Mouse (Mus musculus) kidney, embryonic 15.5 days (tissue): Measurements from ENCODE around the gene Rps18. TPM values are rescaled to one million over a fixed set of nuclear protein-coding genes. Genes with fewer than 3 reads are reported as not detected.
"Not testable (repeated sequence)": the region's sequence is repeated elsewhere in the genome, so short reads cannot be mapped to it uniquely, and the experiment has no call there.

Experiments used
- ATAC-seq: fragments of 200-750 bp; cut with Nextera tagmentation; replicated peaks from 2 replicates; pipeline ENCODE4 v1.8.0; 2017; ENCODE audit warnings: moderate TSS enrichment; ENCODE audit not compliant: low FRiP score
- H3K27ac ChIP-seq: fragments of 300-500 bp; sonication (generic); 2 replicates; pipeline ENCODE4 v1.5.1; 2015; ENCODE audit warnings: mild to moderate bottlenecking, inconsistent platforms
- H3K27me3 ChIP-seq: fragments of 300-500 bp; sonication (generic); 2 replicates; pipeline ENCODE4 v1.6.1; 2015; ENCODE audit warnings: inconsistent platforms
- H3K36me3 ChIP-seq: fragments of 300-500 bp; sonication (generic); 2 replicates; pipeline ENCODE4 v1.6.1; 2015; ENCODE audit warnings: inconsistent platforms
- H3K4me1 ChIP-seq: fragments of 300-500 bp; sonication (generic); 2 replicates; pipeline ENCODE4 v1.6.1; 2015; ENCODE audit warnings: inconsistent platforms
- H3K4me2 ChIP-seq: fragments of 300-500 bp; sonication (generic); 2 replicates; pipeline ENCODE4 v1.6.1; 2015; ENCODE audit warnings: moderate library complexity, mild to moderate bottlenecking, inconsistent platforms
- H3K4me3 ChIP-seq: fragments of 300-500 bp; sonication (generic); replicated peaks from 2 replicates; pipeline ENCODE4 v1.5.1; 2015; ENCODE audit warnings: mild to moderate bottlenecking, inconsistent platforms
- H3K9ac ChIP-seq: fragments of 300-500 bp; sonication (generic); 2 replicates; pipeline ENCODE4 v1.6.1; 2015; ENCODE audit warnings: mild to moderate bottlenecking, inconsistent platforms
- H3K9me3 ChIP-seq: fragments of 300-500 bp; sonication (generic); replicated peaks from 2 replicates; pipeline ENCODE4 v1.6.1; 2016; ENCODE audit warnings: inconsistent platforms
- WGBS: fragments of 180-500 bp; shearing (Covaris S2); methylation state at CpG from one replicate; pipeline ENCODE4 v1.1.7; 2015; ENCODE audit warnings: mixed read lengths; 5-methylcytosine and 5-hydroxymethylcytosine counted together
- polyA plus RNA-seq: library from polyadenylated mRNA; unstranded; fragments of >200 nt; fragmentation: Nextera tagmentation; extraction: Ambion mirVana; gene quantifications from 2 replicates; pipeline ENCODE4 v1.2.1, GENCODE M21; 2015

The Rps18 gene
- polyA plus RNA-seq, 1 experiment from 2014 or later, result 1,731 TPM

- Histone ChIP-seq H3K9me3 (no peaks in the 10 kb centered on the region), H3K36me3 (peaks cover 27% of the 10 kb centered on the region), H3K4me3 (peak overlapping the region; percentile 66), H3K4me1 (peaks cover 40% of the 10 kb centered on the region), H3K9ac (peak overlapping the region; percentile 68), H3K4me2 (peak overlapping the region; percentile 98), H3K27ac (peak overlapping the region; percentile 94), H3K27me3 (no peaks in the 10 kb centered on the region)
- WGBS, result under 1% methylated on average over 44 of the region's 44 CpGs
- ATAC-seq, result peak; percentile 63
These were observed 47.3 kb downstream of the Rps18 start for GRCm38 (mm10) chr17:33908331-33909076.

- not testable (repeated sequence) for H3K27me3 ChIP-seq, H3K9ac ChIP-seq, H3K4me2 ChIP-seq, H3K9me3 ChIP-seq, H3K27ac ChIP-seq, H3K4me3 ChIP-seq, ATAC-seq, H3K36me3 ChIP-seq
- H3K4me1 ChIP-seq, result peaks cover 12% of the 10 kb centered on the region
- WGBS, result 25% methylated on average over 4 of the region's 4 CpGs
These were observed 51.0 kb downstream of the Rps18 start, which contains the start of gene Platr17 for GRCm38 (mm10) chr17:33904835-33905234. Platr17 (plus strand) TSS chr17:33905135.

GRCm38 (mm10) chr17:33903911-33904651 is 51.7 kb downstream of the Rps18 start:
- not testable (repeated sequence) for H3K4me3 ChIP-seq, H3K4me2 ChIP-seq, H3K27ac ChIP-seq, H3K27me3 ChIP-seq, H3K9me3 ChIP-seq, ATAC-seq, H3K9ac ChIP-seq, H3K36me3 ChIP-seq
- peaks cover 12% of the 10 kb centered on the region for H3K4me1 ChIP-seq
- 78% methylated on average over 6 of the region's 6 CpGs for WGBS

DNA sequence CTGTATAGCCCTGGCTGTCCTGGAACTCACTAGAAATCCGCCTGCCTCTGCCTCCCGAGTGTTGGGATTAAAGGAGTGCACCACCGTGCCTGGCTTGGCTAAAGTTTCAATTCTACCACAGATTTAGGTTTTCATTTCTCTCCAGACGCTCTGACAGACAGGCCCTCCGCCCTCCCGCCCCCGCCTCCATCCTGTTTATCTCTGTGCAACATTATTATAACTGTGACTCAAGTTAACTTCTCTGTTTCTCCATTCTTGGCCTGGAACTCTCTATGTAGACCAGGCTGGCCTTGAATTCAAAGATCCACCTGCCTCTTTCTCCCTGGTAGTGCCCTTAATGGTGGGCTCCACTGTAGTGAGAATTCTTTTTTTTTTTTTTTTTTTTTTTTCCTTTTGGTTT is 53.3 kb downstream of the Rps18 start:
- H3K36me3 ChIP-seq, result no peaks in the 10 kb centered on the region
- no peak overlapping the region for H3K4me3 ChIP-seq
- ATAC-seq, result no peak
- H3K27me3 ChIP-seq, result no peaks in the 10 kb centered on the region
- peaks cover 1% of the 10 kb centered on the region; the same call in 1 of the 2 replicates for H3K4me1 ChIP-seq
- no peak overlapping the region for H3K27ac ChIP-seq
- H3K9me3 ChIP-seq, result no peaks in the 10 kb centered on the region
- H3K9ac ChIP-seq, result no peak overlapping the region
- 74% methylated on average over 7 of the region's 7 CpGs for WGBS
- no peak overlapping the region for H3K4me2 ChIP-seq

DNA sequence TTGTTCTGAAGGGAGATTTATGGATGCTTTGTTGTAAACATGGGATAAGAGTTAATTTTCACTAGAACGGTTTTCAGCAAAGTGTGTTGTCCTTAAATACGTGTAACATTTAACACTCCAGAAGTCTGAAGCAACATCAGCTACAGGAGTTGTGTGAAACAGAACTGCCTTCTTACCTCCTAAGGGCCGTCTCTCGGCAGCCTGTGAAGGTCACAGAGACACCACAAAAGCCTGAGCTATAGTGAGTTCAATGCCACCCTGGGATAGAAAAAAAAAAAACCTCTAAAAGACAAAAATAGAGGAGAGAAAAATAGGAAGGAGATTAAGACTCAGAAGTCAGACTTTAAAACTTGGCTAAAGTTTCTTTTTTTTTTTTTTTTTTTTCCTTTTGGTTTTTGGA is 53.7 kb downstream of the Rps18 start:
- 21% methylated on average over 4 of the region's 4 CpGs for WGBS
- Histone ChIP-seq H3K27me3 (no peaks in the 10 kb centered on the region), H3K27ac (no peak overlapping the region), H3K9ac (no peak overlapping the region), H3K9me3 (no peaks in the 10 kb centered on the region), H3K4me2 (no peak overlapping the region), H3K36me3 (no peaks in the 10 kb centered on the region), H3K4me3 (no peak overlapping the region), H3K4me1 (no peaks in the 10 kb centered on the region)
- ATAC-seq, result no peak

Other genes with a start within 250 kb of the Rps18 start
- gene March2, start 237.3 kb downstream of the Rps18 start, polyA plus RNA-seq, result 50.9 and 57.5 TPM in 2 replicates
- 275 and 342 TPM in 2 replicates for gene Rab11b, start 195.5 kb downstream of the Rps18 start, polyA plus RNA-seq
- 21.5 and 27.9 TPM in 2 replicates for gene Angptl4, start 174.2 kb downstream of the Rps18 start, polyA plus RNA-seq
- gene Kank3, start 145.5 kb downstream of the Rps18 start, polyA plus RNA-seq, result 46.5 and 53.4 TPM in 2 replicates
- 1,038 and 1,163 TPM in 2 replicates for gene Rps28, start 131.4 kb downstream of the Rps18 start, polyA plus RNA-seq
- gene Ndufa7, start 131.4 kb downstream of the Rps18 start, polyA plus RNA-seq, result 490 and 495 TPM in 2 replicates
- gene Cd320, start 112.9 kb downstream of the Rps18 start, polyA plus RNA-seq, result 97.9 and 102 TPM in 2 replicates
- not detected in 2 replicates for gene Gm7029, start 82.2 kb downstream of the Rps18 start, polyA plus RNA-seq
- gene Kifc1, start 65.3 kb downstream of the Rps18 start, polyA plus RNA-seq, result 8.2 and 9.1 TPM in 2 replicates
- 0.19 TPM in 1 of 2 replicates, not detected in the other for gene Platr17, start 50.9 kb downstream of the Rps18 start, polyA plus RNA-seq
- gene Daxx, start 46.6 kb downstream of the Rps18 start, polyA plus RNA-seq, result 47.6 and 60.0 TPM in 2 replicates
- 28.3 and 35.9 TPM in 2 replicates for gene Tapbp, start 40.1 kb downstream of the Rps18 start, polyA plus RNA-seq
- 17.5 and 19.3 TPM in 2 replicates for gene Zbtb22, start 40.1 kb downstream of the Rps18 start, polyA plus RNA-seq
- 30.7 and 34.5 TPM in 2 replicates for gene Rgl2, start 26.5 kb downstream of the Rps18 start, polyA plus RNA-seq
- gene Pfdn6, start 15.7 kb downstream of the Rps18 start, polyA plus RNA-seq, result 171 and 183 TPM in 2 replicates
- 41.8 and 44.0 TPM in 2 replicates for gene Wdr46, start 15.3 kb downstream of the Rps18 start, polyA plus RNA-seq
- gene B3galt4, start 4.5 kb downstream of the Rps18 start, polyA plus RNA-seq, result 5.1 and 5.6 TPM in 2 replicates
- gene Vps52, start 189 bp downstream of the Rps18 start, polyA plus RNA-seq, result 48.0 and 53.5 TPM in 2 replicates
- 24.6 and 27.2 TPM in 2 replicates for gene H2-K1, start 44.3 kb upstream of the Rps18 start, polyA plus RNA-seq
- 20.3 and 21.7 TPM in 2 replicates for gene Ring1, start 68.7 kb upstream of the Rps18 start, polyA plus RNA-seq
- 51.7 and 52.5 TPM in 2 replicates for gene H2-Ke6, start 72.1 kb upstream of the Rps18 start, polyA plus RNA-seq
- gene Slc39a7, start 75.7 kb upstream of the Rps18 start, polyA plus RNA-seq, result 197 and 211 TPM in 2 replicates
- 50.5 and 53.0 TPM in 2 replicates for gene Rxrb, start 75.8 kb upstream of the Rps18 start, polyA plus RNA-seq
- 2.2 and 6.6 TPM in 2 replicates for gene Col11a2, start 83.4 kb upstream of the Rps18 start, polyA plus RNA-seq
- 0.39 and 0.64 TPM in 2 replicates for gene H2-Oa, start 136.3 kb upstream of the Rps18 start, polyA plus RNA-seq
- 14.8 and 15.9 TPM in 2 replicates for gene H2-DMa, start 163.5 kb upstream of the Rps18 start, polyA plus RNA-seq
- gene Brd2, start 166.6 kb upstream of the Rps18 start, polyA plus RNA-seq, result 135 and 140 TPM in 2 replicates
- gene H2-DMb2, start 187.3 kb upstream of the Rps18 start, polyA plus RNA-seq, result 22.6 and 25.3 TPM in 2 replicates
- gene H2-DMb1, start 197.1 kb upstream of the Rps18 start, polyA plus RNA-seq, result 4.9 and 6.0 TPM in 2 replicates
- 3.5 and 3.8 TPM in 2 replicates for gene Tap1, start 231.6 kb upstream of the Rps18 start, polyA plus RNA-seq
- gene Psmb9, start 231.8 kb upstream of the Rps18 start, polyA plus RNA-seq, result 3.0 and 3.2 TPM in 2 replicates
- gene Psmb8, start 241.7 kb upstream of the Rps18 start, polyA plus RNA-seq, result 6.0 and 7.1 TPM in 2 replicates
- 3.5 and 4.1 TPM in 2 replicates for gene Tap2, start 247.5 kb upstream of the Rps18 start, polyA plus RNA-seq